Mouse (Mus musculus): ENCODE data around the gene Zbtb39.

Gene Zbtb39

DNA sequence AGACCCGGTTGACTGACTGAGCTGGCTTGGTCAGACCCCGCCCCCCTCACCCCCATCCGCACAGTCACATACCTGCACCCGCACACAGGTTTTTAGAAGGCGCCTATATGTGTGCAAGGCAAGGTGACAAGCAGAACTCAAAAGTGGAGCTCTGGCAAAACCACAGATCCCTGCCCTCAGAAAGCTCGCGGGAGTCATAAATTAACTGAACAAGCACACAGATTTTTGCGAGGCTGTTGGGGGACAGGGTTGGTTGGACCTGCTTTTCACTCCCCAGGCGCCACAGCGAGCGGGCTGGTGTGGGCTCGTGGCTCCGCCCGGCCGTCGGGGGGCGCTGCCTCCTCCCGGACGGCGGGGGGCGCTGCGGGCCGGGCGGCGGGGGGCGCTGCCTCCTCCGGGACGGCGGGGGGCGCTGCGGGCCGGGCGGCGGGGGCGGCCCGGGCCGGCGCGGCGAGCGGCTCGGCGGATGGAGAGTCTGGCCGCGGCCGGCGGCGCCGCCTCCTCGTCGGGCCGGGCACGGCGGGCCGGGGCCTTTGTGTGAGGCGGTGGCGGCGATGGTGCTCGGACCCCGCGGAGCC, at the start of gene Zbtb39:
TSS of gene Zbtb39 (plus strand) at position 456 of the 578 bp plus-strand sequence.
- peak; percentile 82 for DNase-seq

DNA sequence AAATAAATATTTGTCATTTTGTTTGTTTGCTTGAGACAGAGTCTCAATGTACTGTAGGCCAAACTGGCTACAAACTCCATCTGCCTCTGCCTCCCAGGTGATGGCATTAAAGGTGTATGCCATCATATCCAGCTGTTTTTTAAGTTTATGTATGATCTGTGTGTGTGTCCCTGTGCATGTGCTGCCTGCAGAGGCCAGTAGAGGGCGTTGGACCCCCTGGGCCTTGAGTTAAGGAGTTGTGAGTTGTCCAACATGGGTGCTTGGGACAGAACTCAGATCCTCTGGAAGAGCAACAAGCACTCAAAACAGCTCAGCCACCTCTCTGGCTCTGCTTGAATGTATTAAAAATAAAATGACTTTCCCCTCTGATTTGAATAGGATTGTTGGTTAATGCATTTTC, 48.3 kb upstream of the Zbtb39 start:
- DNase-seq, result no peak

DNA sequence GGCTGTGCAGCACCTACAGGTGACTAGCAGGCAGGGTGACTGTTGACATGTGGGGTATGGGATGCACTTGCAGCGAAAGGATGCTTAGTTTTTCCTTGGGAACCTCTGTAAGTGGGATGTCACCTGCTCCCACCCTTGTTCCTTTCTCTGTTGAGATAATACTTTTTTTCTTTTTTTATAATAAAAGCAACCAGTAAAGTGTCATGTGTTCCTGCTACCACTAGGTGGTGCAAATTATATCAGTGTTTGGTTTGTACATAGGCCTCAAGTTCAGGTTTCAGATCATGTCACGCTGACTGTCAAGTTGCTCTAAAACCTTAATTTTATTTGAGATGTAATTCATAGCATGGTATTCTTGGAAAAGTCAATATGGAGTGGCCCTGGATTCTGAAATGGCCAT, 44.7 kb upstream of the Zbtb39 start:
- DNase-seq, result peak; percentile 57

DNA sequence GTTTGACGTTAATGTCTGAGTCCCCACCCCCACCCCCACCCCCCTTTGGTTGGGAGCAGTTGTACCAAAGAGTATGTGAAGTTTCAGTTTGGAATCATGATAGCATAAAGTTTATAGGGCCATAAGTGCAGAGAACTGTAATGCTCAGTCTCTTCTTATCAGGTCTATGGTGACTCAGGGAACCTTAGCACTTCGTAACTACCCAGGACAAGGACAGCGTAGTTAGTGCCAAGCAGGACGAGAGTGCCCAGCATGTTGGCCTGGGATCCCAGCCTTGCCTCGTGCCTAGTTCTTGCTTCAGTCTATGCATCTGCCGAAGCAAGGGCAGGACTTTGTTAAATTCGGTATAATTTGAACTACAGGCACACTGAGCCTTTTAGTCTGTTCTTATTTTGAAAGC, 43.6 kb upstream of the Zbtb39 start:
- no peak for DNase-seq

DNA sequence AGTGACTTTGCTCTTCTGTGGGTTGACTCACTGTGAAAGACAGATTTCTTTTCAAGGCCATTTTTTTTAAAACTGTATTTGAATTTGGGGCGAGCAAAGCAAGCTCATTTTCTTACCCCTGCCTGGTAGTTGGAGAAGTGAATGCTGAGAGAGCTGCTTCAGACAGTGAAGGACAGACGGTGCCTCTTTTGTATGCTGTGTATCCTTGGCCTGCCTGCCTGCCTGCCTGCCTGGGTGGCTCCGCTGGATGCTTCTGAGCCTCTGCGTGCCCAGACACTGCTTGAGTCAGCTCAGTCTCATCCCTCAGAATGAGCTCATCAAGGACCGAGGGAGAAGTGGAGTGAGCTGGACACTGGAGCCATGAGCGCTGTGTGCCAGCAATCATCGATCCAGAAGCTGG, 40.4 kb upstream of the Zbtb39 start:
- DNase-seq, result no peak

DNA sequence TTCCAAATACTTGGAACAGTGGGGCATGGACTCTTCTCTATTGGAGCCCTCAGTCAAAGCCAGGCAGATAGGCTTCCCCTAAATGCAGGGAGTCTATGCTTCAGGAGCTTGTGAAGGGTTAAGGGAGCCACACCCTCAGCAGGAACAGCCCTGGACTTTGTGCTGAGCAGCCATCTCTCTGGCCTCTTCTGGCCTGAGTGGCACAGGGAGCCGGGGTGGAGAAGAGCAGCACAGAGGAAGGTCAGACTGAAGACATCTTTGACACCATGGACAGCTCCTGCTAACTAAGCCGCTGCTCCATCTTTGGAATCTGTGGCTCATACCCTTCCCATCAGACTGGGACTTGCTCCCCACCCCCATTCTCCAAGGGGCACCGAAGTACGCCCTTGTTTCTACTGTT, 36.0 kb upstream of the Zbtb39 start:
- no peak for DNase-seq

DNA sequence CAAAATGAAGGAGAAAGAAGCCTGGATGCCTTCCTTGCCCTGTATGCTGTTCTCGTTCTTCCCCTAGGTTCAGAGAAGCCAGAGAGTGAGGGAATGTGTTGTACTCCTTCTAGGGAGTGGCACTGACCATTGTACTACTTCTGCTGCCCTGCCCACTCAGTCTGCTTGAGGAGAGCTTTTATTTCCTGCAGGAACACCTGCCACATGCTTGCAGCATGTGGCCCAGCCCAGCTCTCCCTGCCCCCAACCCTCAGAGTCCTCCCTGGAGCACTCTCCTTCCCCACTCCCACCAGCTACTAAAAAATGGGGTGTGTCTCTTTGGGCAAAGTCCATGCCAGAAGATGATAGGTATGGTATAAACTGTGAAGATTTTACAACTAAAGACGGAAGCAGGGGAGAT, 35.0 kb upstream of the Zbtb39 start:
- DNase-seq, result no peak

DNA sequence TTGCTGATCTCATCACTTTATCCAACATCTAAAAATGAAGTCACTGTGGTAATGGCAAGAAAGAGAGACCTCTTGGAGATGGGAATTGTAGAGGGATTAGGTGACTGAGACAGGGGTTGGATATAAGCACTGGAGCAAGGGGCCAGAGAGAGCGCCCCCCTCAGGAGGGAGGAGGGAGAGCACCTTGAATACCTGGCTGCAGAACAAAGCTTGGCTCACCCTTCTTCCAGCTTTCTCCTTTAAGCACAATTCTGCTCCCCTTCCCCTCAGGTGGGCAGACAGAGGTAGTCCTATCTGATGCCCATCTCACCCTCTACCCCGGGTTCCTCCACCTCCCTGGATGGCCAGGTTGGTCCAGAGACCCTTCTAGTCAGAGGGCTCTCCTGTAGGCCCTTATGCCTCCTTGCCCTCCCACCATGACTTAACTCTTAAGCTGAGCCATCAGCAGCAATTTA, 34.5 kb upstream of the Zbtb39 start, which contains the start of gene Myo1a:
TSS of gene Myo1a (plus strand) at position 405 of the 455 bp plus-strand sequence.
- DNase-seq, result no peak

DNA sequence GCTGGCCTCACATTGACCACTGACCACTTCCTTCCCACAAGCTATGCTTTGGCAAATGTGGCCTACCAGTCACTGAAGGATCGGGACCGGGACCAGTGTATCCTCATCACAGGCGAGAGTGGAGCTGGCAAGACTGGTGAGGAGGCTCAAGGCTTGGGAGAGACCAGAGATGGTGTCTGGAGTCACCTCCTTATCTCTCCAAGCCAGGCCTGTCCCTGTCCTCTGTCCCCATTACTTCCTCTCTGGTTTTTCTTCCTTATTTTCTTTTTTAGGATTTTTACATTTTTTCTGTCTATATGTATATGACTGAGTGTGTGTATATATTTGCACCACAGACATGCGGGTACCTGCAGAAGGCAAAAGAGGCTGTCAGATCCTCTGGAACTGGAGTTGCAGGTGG, 33.6 kb upstream of the Zbtb39 start:
- no peak for DNase-seq

DNA sequence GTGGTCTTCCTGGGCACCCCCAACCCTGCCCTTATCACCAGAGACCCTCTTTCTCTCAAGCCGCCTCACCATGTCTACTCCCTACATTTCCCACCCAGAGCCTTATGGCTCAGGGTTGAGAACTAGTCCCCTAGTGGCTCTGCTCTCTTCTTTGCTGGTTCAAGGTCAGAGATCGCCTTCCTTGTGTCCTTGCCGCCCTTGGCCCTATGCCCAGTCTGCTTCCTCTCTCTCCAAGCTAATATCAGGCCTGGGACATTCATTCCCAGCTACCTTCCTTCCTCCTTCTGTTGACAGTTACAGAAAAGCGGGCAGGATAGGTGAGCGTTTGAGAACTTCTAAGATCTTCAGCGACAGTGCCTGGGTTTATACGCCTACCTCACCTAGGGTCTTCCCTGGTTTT, 31.6 kb upstream of the Zbtb39 start:
- no peak for DNase-seq

DNA sequence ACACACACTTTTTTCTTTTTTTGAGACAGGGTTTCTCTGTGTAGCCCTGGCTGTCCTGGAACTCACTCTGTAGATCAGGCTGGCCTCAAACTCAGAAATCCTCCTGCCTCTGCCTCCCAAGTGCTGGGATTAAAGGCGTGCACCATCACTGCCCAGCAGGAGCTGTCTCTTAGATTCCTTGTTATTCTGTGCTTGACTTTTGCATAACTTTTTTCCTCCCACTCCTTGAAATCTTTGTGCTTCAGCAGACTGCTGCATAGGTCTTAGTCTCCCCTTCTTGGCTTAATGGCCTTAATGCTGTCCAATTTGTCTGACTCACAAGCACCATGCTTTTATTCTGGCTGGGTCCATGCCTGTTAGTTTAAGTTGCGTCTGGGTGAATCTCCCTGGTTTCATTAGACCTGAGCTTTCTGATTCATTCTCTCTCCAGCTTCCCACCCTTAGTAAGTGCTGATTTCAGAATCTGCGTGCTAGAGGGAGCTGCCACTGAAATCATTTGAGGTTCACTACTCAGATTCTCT, 30.4 kb upstream of the Zbtb39 start:
- DNase-seq, result no peak

DNA sequence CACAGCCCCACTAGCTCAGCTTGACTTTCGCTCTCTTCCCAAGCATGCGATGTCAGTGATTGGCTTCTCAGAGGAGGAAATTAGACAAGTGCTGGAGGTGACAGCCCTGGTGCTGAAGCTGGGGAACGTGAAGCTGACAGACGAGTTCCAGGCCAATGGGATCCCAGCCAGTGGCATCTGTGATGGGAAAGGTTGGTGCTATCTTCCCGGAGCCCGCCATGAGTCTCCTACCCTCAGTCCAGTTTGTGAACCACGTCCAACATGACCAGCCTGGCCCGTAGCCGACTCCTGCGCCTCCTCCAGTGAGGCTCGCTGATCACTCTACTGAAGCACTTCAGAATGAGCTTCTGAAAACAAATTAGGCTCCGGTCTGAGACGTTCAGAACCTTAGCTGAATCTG, 29.0 kb upstream of the Zbtb39 start:
- no peak for DNase-seq

DNA sequence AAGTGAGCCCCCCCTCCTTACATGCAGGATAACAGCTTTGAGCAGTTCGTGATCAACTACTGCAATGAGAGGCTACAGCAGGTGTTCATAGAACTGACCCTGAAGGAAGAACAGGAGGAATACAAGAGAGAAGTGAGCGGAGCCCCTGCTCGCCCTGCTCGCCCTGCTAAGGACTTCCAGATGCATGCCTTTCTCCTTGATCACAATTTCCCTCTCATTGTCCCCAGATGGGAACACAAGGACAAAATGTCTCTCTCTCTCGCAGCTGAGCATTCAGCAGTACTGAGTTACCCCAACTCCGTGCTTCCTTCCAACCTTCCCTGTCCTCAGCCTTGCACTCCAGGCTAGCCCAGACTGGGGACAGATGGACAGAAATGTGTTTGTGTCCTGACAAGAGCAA, 26.6 kb upstream of the Zbtb39 start:
- no peak for DNase-seq

DNA sequence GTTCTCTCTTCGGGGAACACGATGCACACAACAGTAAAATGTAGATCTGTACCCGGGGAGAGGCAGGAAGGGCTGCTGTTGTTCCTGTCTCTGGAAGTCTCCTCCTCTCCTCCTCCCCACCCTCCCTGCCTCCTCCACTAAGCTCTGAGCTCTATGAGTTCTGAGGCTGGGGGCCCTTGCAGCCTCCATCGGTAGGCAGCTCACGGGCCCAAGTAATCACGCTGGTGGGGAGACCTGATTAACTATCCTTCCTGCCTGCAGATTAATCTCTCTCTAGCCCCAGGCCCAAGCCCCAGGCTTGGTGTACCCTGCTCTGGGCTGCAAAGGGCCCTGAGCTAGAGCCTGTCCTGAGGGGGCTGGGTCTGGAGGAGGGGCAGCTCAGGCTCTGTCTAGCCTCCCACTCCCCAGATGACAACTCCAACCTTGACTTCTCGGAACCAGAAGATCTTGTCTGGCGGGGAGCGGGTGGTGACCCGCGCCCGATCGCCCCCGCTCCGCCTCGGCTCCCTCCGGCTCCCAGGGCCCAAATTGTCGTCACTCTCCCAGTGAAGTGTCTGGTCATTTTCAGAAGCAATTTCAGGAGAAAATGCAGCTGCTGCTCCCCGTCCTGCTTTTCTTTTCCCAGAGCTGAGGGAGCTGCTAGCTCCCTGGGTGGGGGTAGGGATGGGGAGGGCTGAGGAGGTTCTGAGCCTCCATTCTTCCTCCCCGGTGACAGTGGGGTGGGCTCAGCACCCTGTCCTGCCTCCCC, 17.5 kb upstream of the Zbtb39 start:
- peak; percentile 41 for DNase-seq

DNA sequence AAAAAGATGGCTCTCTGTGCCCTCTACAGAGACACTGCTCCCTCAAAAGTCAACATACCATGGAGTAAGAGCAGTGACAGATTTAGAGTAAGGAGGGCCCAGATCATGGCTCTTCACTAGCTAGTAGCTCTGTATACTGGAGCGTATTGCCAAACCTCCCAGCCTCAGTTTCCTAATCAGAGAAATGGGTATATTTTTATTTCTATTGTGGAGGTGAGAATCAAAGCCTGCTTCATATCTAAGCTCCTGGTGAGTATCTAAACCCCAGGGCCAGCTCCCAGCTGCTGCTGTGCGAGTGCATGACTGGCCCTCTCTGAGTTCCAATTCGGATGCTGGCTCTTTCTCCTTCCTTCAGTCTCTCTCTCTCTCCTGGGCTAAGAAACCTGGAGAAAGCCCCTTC, 15.2 kb upstream of the Zbtb39 start, which contains the start of gene Tac2:
TSS of gene Tac2 (plus strand) at position 301 of the 400 bp plus-strand sequence.
- no peak for DNase-seq

DNA sequence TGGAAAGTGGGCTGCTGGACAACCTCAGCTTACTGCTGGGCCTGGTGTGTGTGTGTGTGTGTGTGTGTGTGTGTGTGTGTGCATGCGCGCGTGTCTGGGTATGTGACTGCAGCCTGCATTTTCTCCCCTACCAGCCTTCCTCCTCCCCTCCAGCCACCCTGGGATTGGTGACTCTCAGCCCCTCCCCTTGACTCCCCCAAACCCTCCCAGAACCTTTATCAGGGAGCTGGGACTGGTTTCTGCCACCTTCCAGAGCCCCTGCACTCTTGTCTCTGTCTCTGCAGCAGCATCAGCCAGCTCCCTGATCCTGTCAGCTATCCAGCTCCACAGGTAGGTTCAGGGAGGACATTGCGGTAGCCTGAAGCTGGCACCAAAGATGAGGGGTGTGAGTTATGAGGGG, 14.2 kb upstream of the Zbtb39 start:
- no peak for DNase-seq

DNA sequence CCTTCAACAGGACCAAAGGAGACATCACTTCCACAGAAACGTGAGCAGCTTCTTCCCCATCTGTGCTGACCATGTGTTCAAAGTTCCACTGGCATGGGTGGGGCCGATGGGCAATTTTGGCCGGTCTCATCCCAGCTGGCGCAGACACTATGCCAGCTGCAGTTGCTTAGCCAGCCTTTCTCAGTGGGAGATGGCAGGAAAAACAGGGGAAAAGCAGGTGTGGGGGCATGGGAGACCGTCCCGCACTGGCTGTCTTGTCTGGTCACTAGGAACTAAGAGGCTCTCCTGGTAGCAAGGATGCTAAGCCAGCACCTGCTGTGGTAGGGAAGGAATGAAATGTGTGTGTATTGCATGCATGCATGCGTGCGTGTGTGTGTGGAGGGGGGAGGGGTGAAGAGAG, 10.9 kb upstream of the Zbtb39 start:
- no peak for DNase-seq

DNA sequence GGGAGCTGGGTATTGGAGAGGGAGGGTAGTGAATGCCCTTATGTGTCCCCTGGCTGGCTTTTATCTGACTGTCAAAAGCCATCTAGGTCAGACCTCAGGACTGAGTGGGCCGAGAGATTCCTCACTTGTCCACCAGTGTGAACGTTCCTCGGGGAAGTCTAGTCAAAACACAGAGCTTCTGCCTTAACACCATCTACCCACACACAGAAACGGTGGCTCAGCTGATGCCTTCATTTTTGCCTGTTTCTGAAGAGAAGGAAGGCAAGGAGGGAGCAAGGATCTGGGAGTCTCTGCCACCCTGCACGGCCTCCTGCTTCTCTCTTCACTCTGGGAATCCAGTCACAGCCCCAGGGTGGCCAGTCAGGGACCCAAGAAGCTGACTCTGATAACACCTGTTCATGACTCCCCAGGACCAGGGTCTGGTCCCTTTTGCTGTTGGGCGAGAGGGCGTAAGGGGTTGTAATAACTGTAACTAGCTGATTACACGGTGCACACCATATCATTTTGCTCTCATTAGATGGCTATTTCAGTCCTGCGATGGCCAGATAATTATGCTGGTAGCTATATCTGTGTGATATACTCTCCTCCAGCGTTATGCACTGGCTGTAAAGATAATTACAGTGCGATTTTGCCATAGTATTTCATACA, 8.9 kb upstream of the Zbtb39 start:
- peak; percentile 65 for DNase-seq

DNA sequence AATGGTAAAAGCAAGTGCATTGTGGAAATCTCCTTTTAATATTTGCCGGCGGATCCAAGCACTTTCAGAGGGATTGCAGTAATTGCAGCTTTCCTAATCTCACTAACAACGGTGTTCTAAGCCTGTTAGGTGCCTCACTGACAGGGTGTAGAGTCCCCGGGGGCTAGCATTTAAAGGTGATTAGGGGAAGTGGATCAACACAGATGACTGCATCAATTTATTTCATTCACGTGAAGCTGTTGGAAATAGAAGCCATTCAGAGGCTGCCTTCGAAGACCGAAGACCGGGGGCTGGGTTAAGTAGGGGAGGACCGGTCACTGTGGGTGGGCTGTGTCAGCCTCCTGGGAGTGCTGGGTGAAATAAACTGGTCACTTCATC, 8.4 kb upstream of the Zbtb39 start:
- peak; percentile 74 for DNase-seq

DNA sequence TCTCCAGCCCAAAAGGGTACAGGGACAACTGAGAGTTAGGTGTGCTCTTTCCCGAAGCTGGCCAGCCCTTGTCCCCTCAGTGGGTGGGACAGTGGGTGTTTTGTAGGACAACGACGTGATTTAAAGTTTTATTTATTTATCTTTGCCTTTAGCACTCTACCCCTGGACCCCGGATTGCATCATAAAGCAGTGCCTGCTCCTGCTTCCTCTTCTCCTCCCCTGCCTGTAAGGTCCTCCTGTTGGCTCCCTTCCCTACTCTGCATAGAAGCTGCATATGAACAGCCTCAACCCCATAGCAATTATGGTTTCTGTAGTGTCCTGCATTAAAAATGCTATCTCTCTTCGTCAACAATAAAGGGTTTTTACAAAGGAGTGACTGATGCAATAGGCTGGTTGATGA, 7.9 kb upstream of the Zbtb39 start:
- no peak for DNase-seq

DNA sequence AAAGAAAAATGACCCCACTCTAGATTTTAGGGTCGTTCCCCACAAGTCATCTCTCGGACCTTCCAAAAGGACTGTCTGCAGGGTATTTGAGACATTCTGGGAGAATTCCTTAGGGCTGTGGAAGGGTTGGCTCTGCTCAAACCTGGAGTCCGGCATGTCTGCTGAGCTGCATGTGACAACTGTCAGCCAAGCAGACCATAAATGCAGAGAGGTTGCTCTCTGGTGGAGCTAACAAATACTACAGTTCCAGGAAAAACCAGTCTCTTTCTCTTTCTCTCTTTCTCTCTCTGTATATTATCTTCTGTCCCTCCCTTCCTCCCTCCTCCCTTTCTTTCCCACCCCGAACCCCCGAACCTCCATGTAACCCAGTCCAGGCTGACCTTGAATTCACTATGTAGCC, 4.9 kb upstream of the Zbtb39 start:
- peak; percentile 59 for DNase-seq

DNA sequence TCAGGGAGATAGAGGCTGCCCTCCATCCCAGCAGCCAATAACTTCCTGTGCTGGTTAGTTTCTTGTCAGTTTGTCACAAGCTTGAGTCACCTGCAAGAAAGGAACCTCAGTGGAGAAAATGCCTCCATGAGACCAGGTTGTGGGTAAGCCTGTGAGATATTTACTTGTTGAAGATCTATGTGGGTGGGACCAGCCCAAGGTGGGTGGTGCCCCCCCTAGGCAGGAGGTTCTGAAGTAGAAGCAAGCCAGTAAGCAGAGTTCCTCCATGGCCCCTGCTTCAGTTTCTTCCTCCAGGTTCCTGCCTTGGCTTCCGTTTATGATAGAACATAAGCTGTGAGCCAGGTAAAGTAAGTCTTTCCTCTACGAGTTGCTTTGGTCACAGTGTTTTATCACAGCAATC, 3.1 kb upstream of the Zbtb39 start:
- DNase-seq, result no peak

DNA sequence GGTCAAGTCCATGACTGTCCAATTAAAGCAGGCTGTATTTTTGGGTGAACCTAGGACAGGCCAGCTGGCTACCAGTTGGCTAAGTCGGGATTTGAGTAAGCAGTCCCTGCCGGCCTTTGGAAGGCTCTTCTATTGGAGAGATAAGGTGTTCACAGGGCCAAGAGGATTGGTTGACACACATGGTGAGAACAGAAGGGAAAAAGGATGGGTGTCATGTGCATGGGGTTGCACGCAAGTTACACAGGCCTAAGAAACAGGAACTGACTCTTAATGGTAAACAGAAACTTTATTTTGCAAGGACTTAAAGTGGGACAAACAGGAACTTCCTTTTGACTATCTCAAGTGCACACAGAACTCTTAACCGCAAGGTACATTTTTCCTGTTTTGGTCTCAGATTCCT, 2.4 kb upstream of the Zbtb39 start:
- no peak for DNase-seq

DNA sequence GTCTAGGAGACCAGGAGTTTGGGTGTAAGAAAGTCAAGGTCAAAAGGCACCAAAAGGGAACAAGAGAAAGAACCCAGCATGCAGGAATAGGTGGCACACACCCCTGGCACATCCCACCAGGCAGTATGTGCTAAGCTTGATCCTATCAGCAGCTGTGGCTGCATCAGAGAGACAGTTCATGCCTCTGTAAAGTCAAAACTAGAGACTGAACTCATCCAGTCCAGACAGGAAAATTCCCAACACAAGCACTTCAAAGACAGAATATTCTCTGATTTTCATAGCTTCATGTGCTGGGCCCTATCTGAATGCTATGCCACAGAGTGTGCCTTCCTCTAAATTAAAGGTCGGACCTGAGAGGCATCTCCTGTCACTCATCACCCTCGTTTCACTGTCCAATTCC, 1.8 kb upstream of the Zbtb39 start:
- no peak for DNase-seq

Data from retina, postnatal 1 day (tissue).